Mouse (Mus musculus) forebrain, embryonic 15.5 days (tissue): ENCODE measurements around the gene Tti1. TPM values are rescaled to one million over a fixed set of nuclear protein-coding genes. Genes with fewer than 3 reads are reported as not detected.
"Not testable (repeated sequence)": the region's sequence is repeated elsewhere in the genome, so short reads cannot be mapped to it uniquely, and the experiment has no call there.

Experiments
- ATAC-seq: fragments of 200-750 bp; cut with Nextera tagmentation; replicated peaks from 2 replicates; pipeline ENCODE4 v1.8.0; 2017; ENCODE audit warnings: mild to moderate bottlenecking, moderate TSS enrichment, moderate library complexity
- H3K27ac ChIP-seq: fragments of 300-500 bp; sonication (generic); replicated peaks from 2 replicates; pipeline ENCODE4 v1.5.1; 2015; ENCODE audit warnings: mild to moderate bottlenecking, inconsistent platforms
- H3K27me3 ChIP-seq: fragments of 300-500 bp; sonication (generic); 2 replicates; pipeline ENCODE4 v1.6.1; 2015; ENCODE audit warnings: inconsistent platforms
- H3K36me3 ChIP-seq: fragments of 300-500 bp; sonication (generic); 2 replicates; pipeline ENCODE4 v1.6.1; 2015; ENCODE audit warnings: mild to moderate bottlenecking, inconsistent platforms
- H3K4me1 ChIP-seq: fragments of 300-500 bp; sonication (generic); 2 replicates; pipeline ENCODE4 v1.6.1; 2015; ENCODE audit warnings: inconsistent platforms
- H3K4me2 ChIP-seq: fragments of 300-500 bp; sonication (generic); replicated peaks from 2 replicates; pipeline ENCODE4 v1.6.1; 2015; ENCODE audit warnings: mild to moderate bottlenecking, inconsistent platforms
- H3K4me3 ChIP-seq: fragments of 300-500 bp; sonication (generic); 2 replicates; pipeline ENCODE4 v1.5.1; 2015; ENCODE audit warnings: mild to moderate bottlenecking, inconsistent platforms
- H3K9ac ChIP-seq: fragments of 300-500 bp; sonication (generic); replicated peaks from 2 replicates; pipeline ENCODE4 v1.6.1; 2015; ENCODE audit warnings: mild to moderate bottlenecking, inconsistent platforms
- H3K9me3 ChIP-seq: fragments of 300-500 bp; sonication (generic); 2 replicates; pipeline ENCODE4 v1.6.1; 2016; ENCODE audit warnings: inconsistent platforms
- WGBS: fragments of 180-500 bp; shearing (Covaris S2); methylation state at CpG from one replicate; pipeline ENCODE4 v1.1.7; 2015; ENCODE audit warnings: mixed read lengths; 5-methylcytosine and 5-hydroxymethylcytosine counted together
- polyA plus RNA-seq: library from polyadenylated mRNA; unstranded; fragments of >200 nt; fragmentation: Nextera tagmentation; extraction: Ambion mirVana; gene quantifications from 2 replicates; pipeline ENCODE4 v1.2.1, GENCODE M21; 2015

Gene Tti1
- polyA plus RNA-seq, 1 experiment from 2014 or later, result 21.3 TPM

DNA sequence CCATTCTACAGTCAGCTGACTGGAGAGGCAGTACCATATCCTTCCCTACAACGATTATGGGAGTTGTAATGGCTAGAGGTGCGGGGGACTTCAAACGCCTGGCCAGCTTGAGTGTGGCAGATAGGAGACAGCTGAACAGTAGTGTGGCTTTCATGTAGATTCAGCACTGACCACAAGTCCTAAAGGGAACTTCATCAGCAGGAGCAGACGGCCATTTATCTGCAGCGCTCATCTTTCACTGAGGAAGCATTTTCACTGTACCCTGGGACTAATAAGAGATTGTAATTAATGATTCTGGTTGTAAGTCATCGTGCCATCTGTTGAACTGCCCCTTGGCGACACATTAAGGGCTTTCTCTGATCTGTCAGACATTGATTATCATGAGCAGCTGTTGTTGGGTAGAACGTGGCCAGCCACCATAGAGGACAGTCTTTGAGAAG, 31.5 kb upstream of the Tti1 start:
- Histone ChIP-seq H3K27ac (peak overlapping the region; percentile 32), H3K4me3 (no peak overlapping the region), H3K4me1 (peaks cover 30% of the 10 kb centered on the region), H3K36me3 (peaks cover 21% of the 10 kb centered on the region; the same call in 1 of the 2 replicates), H3K9me3 (no peaks in the 10 kb centered on the region), H3K9ac (no peak overlapping the region), H3K27me3 (no peaks in the 10 kb centered on the region), H3K4me2 (no peak overlapping the region)
- ATAC-seq, result no peak
- WGBS, result 64% methylated on average over 8 of the region's 8 CpGs

DNA sequence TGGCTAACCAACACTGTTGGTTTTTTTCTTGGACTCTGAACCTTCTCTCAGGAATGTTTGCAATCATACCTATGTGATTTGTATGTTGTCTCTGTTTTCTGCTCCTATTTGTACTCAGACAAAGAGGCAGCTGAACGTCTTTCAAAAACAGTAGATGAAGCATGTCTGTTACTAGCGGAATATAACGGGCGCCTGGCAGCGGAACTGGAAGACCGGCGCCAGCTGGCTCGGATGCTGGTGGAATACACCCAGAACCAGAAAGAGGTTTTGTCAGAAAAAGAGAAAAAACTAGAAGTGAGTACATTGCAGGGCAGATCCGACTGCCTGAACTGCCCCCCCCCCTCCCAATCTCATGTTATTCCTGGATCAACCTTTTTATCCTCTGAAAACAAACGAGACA, 30.3 kb upstream of the Tti1 start:
- Histone ChIP-seq H3K4me2 (no peak overlapping the region), H3K36me3 (peaks cover 21% of the 10 kb centered on the region; the same call in 1 of the 2 replicates), H3K27ac (peak overlapping the region; percentile 64), H3K4me1 (peaks cover 30% of the 10 kb centered on the region), H3K9me3 (no peaks in the 10 kb centered on the region), H3K4me3 (no peak overlapping the region), H3K27me3 (no peaks in the 10 kb centered on the region), H3K9ac (no peak overlapping the region)
- peak; percentile 61; the same call in 1 of the 2 replicates for ATAC-seq
- 55% methylated on average over 10 of the region's 10 CpGs for WGBS

DNA sequence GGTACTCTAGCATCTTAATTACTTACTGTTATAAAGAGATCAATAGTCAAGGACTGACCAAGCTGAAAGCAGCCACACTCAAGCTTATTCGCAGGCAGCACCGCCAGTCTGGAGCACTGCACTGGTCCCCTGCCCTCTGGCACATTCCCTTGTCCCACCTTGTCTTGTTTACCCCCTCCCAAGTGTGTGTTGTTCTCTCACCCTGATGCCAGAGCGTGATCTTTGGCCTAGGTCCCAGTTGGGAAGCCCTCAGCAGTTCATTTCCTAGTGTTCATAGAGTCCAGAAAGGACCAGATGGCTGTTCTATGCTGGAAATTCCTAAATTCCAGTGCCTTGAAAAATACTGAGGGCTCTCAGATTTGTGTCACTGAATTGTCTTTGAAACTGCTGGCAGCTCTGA, 28.8 kb upstream of the Tti1 start:
- Histone ChIP-seq H3K9me3 (no peaks in the 10 kb centered on the region), H3K36me3 (peaks cover 25% of the 10 kb centered on the region), H3K27me3 (no peaks in the 10 kb centered on the region), H3K27ac (no peak overlapping the region), H3K9ac (no peak overlapping the region), H3K4me2 (no peak overlapping the region), H3K4me1 (peaks cover 30% of the 10 kb centered on the region), H3K4me3 (no peak overlapping the region)
- no peak for ATAC-seq
- WGBS, result 71% methylated on average over 3 of the region's 3 CpGs

DNA sequence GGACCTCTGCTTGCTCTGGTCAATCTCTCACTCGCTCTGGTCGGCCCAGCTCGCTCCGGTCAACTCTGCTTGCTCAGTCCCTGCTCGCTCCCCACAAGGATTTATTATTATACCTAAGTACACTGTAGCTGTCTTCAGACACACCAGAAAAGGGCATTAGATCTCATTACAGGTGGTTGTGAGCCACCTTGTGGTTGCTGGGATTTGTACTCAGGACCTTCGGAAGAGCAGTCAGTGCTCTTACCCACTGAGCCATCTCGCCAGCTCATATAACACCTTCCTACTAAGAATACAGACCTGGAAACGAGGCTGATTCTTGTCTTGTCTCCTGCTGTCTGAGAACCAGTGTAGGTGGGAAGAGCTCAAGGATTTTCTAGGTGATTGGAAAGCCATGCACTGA, 27.1 kb upstream of the Tti1 start:
- not testable (repeated sequence) for H3K9me3 ChIP-seq, H3K27me3 ChIP-seq, H3K4me3 ChIP-seq, H3K27ac ChIP-seq, H3K4me2 ChIP-seq, H3K9ac ChIP-seq, ATAC-seq
- Histone ChIP-seq H3K4me1 (peaks cover 30% of the 10 kb centered on the region), H3K36me3 (peaks cover 30% of the 10 kb centered on the region)
- 90% methylated on average over 8 of the region's 8 CpGs for WGBS

DNA sequence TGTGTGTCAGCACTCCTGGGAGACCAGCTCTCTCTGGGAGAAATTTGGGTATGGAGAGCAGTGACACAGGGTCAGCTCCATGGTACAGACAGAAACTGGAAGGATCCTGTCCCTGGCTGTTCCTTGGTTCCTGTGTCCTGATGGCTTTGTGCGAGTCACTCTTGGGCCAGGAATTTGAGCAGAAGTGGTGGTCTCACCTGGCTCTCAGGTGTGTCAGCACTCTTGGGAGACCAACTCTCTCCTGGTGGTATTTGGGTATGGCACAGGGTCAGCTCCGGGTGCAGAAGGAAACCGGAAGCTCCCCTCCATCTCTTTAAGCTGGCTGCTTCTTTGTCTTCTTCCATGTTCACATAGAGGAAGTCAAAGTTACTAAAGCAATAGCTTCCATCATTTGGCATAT, 26.4 kb upstream of the Tti1 start:
- no peak for ATAC-seq
- WGBS, result 93% methylated on average over 3 of the region's 3 CpGs
- Histone ChIP-seq H3K4me1 (peaks cover 26% of the 10 kb centered on the region), H3K36me3 (peaks cover 30% of the 10 kb centered on the region), H3K4me3 (no peak overlapping the region), H3K9me3 (no peaks in the 10 kb centered on the region), H3K27me3 (no peaks in the 10 kb centered on the region), H3K9ac (no peak overlapping the region), H3K27ac (no peak overlapping the region), H3K4me2 (no peak overlapping the region)

DNA sequence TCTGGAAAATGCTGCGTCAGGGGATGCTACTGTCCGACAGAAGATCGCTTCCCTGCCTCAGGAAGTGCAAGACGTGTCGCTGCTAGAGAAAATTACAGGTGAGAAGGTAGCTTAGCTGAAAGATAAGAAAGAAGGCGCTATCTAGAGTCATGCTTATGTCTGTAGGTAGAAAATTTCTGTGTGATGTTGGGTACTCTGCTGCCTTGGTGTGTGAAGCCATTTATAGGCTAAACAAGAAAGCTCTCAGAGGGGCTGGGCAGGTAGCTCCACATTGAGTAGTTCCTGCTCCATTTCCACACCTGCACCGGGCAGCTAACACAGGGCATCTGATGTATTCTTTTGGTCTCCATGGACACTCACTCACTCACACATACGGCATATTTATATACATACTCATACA, 21.9 kb upstream of the Tti1 start:
- Histone ChIP-seq H3K36me3 (peaks cover 49% of the 10 kb centered on the region), H3K27me3 (no peaks in the 10 kb centered on the region), H3K9ac (no peak overlapping the region), H3K4me1 (no peaks in the 10 kb centered on the region), H3K27ac (no peak overlapping the region), H3K4me3 (no peak overlapping the region), H3K4me2 (no peak overlapping the region), H3K9me3 (no peaks in the 10 kb centered on the region)
- no peak for ATAC-seq
- 96% methylated on average over 8 of the region's 8 CpGs for WGBS

DNA sequence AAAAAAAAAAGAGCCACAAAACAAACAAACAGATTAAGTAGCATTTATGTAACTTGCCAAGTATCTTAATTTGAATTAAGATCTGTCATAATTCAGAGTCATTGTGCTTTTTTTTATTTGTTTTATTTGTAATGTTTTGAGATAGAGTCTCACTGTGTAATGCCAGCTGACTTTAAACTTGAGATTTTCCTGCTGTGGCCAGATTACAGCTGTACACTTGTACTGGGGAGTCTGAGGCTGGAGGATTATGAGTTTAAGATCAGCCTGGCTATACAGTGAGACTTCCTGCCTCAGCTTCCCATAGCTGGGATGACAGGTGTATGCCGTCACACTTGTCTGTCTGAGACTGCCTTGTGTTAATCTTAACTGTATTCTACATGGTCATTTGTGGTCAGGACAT, 20.5 kb upstream of the Tti1 start:
- Histone ChIP-seq H3K27ac (no peak overlapping the region), H3K36me3 (peaks cover 56% of the 10 kb centered on the region), H3K4me3 (no peak overlapping the region), H3K9me3 (no peaks in the 10 kb centered on the region), H3K9ac (no peak overlapping the region), H3K4me2 (no peak overlapping the region), H3K27me3 (no peaks in the 10 kb centered on the region), H3K4me1 (no peaks in the 10 kb centered on the region)
- 94% methylated on average over 1 of the region's 1 CpGs for WGBS
- ATAC-seq, result no peak

DNA sequence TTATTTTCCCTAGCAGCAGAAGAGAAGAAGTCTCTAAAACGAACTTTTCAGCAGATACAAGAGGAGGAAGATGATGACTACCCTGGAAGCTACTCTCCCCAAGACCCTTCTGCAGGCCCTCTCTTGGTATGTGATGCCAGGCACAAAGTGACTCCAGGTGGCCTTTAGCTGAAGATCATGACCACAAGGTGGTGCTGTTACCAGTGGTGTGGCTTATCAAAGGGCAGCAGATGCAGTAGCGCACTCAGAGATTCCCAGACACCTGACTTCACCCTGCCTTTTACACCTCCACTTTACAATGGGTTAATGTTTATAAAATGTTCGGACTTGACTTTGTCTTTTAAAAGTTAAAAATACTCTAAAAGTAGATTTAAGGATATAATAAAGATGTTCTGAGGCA, 19.7 kb upstream of the Tti1 start:
- Histone ChIP-seq H3K27me3 (no peaks in the 10 kb centered on the region), H3K4me3 (no peak overlapping the region), H3K4me2 (no peak overlapping the region), H3K36me3 (peaks cover 63% of the 10 kb centered on the region), H3K9me3 (no peaks in the 10 kb centered on the region), H3K27ac (no peak overlapping the region), H3K4me1 (no peaks in the 10 kb centered on the region), H3K9ac (no peak overlapping the region)
- no peak for ATAC-seq
- WGBS, result 64% methylated on average over 3 of the region's 3 CpGs

DNA sequence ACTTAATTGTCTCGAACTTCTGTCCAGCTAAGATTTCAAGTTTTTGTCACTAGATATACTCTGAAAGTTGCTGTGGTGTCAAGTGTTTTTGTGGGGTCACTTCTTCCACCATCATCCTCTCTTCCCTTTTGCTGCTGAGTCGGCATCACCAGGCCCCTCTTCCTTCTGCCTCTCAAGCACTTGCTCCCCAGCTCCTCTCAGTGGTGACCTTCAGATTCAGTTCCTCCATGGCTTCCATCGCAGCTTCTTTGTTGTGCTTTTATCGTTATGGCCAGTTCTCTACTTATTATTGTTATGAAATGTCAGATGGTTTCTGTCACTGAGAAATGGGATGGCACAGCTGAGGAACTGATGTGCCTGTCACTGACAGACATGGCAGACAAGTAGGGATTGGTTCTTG, 18.0 kb upstream of the Tti1 start:
- H3K9me3 ChIP-seq, result no peaks in the 10 kb centered on the region
- WGBS, result 79% methylated on average over 4 of the region's 4 CpGs
- H3K27me3 ChIP-seq, result no peaks in the 10 kb centered on the region
- H3K4me1 ChIP-seq, result no peaks in the 10 kb centered on the region
- no peak overlapping the region for H3K27ac ChIP-seq
- no peak overlapping the region for H3K4me2 ChIP-seq
- no peak overlapping the region for H3K9ac ChIP-seq
- ATAC-seq, result no peak
- H3K36me3 ChIP-seq, result peaks cover 52% of the 10 kb centered on the region
- no peak overlapping the region for H3K4me3 ChIP-seq

DNA sequence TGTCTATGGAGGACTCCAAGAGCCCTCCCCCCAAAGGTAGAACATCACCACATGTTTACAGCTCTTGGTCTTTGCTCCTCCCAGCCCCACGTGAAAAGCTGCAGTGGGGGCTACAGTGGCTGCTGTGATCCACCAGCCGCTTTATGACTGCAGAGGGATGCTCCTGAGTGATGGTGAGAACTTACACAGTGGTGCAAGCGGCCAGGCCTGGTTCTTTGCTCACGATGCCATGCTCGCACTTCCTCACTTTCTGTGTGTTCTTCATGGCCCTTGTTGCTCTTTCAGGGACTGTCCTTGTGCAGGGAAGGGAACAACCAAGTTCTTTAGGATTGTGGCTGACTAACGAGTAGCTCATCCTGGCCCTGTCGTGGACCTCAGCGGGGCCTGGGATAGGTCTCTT, 15.3 kb upstream of the Tti1 start:
- H3K9ac ChIP-seq, result no peak overlapping the region
- 89% methylated on average over 8 of the region's 8 CpGs for WGBS
- no peak overlapping the region for H3K4me3 ChIP-seq
- no peak overlapping the region for H3K4me2 ChIP-seq
- no peaks in the 10 kb centered on the region for H3K4me1 ChIP-seq
- peaks cover 44% of the 10 kb centered on the region for H3K36me3 ChIP-seq
- H3K27me3 ChIP-seq, result no peaks in the 10 kb centered on the region
- ATAC-seq, result no peak
- H3K9me3 ChIP-seq, result no peaks in the 10 kb centered on the region
- no peak overlapping the region for H3K27ac ChIP-seq

DNA sequence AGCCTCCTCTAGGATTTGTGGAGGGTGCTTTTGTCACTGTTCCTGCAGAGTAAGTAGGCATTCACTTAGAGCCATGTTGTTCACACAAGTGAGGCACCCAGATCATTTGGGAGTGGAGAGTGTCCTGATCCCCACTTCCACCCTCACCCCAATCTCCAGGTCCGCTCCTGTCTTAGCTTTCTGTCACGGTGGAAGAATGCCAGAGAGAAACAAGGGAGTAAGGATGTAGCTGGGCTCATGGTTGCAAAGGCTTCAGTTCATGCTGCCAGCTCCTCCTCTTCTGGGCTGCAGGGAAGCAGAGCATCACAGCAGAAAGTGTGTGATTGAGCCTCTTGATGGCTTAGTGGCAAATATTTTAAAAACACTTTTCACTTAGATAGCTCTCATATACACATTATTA, 12.2 kb upstream of the Tti1 start:
- no peak overlapping the region for H3K9ac ChIP-seq
- H3K27ac ChIP-seq, result no peak overlapping the region
- peaks cover 32% of the 10 kb centered on the region for H3K36me3 ChIP-seq
- no peak overlapping the region for H3K4me3 ChIP-seq
- H3K4me2 ChIP-seq, result no peak overlapping the region
- no peaks in the 10 kb centered on the region for H3K4me1 ChIP-seq
- no peak for ATAC-seq
- H3K9me3 ChIP-seq, result no peaks in the 10 kb centered on the region
- WGBS, result 91% methylated on average over 2 of the region's 2 CpGs
- H3K27me3 ChIP-seq, result no peaks in the 10 kb centered on the region

DNA sequence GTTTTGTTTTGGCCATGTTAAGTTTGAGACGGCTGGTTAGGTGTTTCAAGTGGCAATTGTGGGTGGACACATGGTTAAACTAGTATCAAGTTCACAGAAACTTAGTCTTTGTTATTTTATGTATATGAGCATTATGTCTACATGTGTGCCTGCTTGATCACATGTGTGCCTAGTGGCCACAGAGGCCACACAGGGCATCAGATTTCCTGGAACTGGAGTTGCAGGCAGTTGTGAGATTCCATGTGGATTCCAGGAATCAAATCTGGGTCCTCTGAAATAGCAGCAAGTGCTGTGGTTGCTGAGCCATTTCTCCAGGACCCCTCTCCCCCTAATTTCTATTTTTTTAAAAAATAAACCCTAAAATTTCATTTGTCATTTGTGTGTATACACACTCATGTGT, 11.4 kb upstream of the Tti1 start:
- 79% methylated on average over 1 of the region's 1 CpGs for WGBS
- peaks cover 26% of the 10 kb centered on the region for H3K36me3 ChIP-seq
- H3K4me1 ChIP-seq, result no peaks in the 10 kb centered on the region
- ATAC-seq, result no peak
- H3K27ac ChIP-seq, result no peak overlapping the region
- H3K9ac ChIP-seq, result no peak overlapping the region
- H3K4me3 ChIP-seq, result no peak overlapping the region
- no peak overlapping the region for H3K4me2 ChIP-seq
- no peaks in the 10 kb centered on the region for H3K27me3 ChIP-seq
- H3K9me3 ChIP-seq, result no peaks in the 10 kb centered on the region

DNA sequence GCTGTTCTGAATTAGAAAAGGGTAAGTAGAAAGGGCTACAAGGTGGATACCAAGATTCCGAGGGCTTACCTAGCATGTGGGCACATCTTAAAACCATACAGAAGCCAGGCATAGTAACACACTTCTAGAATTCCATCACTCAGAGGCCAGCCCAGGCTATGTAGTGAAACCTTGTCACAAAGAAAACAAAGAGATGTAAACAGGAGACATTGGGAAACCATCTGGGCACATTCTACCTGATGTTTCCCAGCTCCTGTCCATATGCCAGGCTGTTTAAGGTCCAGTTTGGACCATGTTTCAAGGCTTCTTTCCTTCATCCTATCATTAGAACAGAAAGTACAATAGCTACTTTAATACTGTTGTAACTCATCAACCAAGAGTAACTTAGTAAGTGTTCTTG, 9.3 kb upstream of the Tti1 start:
- H3K36me3 ChIP-seq, result peaks cover 10% of the 10 kb centered on the region; the same call in 1 of the 2 replicates
- peaks cover 5% of the 10 kb centered on the region; the same call in 1 of the 2 replicates for H3K4me1 ChIP-seq
- no peaks in the 10 kb centered on the region for H3K27me3 ChIP-seq
- no peak overlapping the region for H3K9ac ChIP-seq
- no peak overlapping the region for H3K27ac ChIP-seq
- WGBS, result 81% methylated on average over 1 of the region's 1 CpGs
- H3K4me2 ChIP-seq, result no peak overlapping the region
- H3K4me3 ChIP-seq, result no peak overlapping the region
- H3K9me3 ChIP-seq, result no peaks in the 10 kb centered on the region
- no peak for ATAC-seq
